Mouse (Mus musculus) G1E (cell line): Measurements from ENCODE around the gene Grrp1. TPM values are rescaled to one million over a fixed set of nuclear protein-coding genes. Genes with fewer than 3 reads are reported as not detected.

ENCODE experiments used
- ATAC-seq: 2 replicates; pipeline ENCODE4 v1.8.0; 2016; ENCODE audit warnings: mild to moderate bottlenecking; ENCODE audit not compliant: insufficient number of reproducible peaks, poor library complexity, low FRiP score, severe bottlenecking; ENCODE audit errors: extremely low read depth
- DNase-seq: peaks from one replicate; pipeline ENCODE4 v3.0.0; 2012; ENCODE audit warnings: low spot score
- H3K27me3 ChIP-seq: 2 replicates; pipeline ENCODE4 v1.6.1; 2012; ENCODE audit warnings: mild to moderate bottlenecking, low read length, inconsistent platforms; ENCODE audit not compliant: insufficient read depth
- H3K36me3 ChIP-seq: replicated peaks from 2 replicates; pipeline ENCODE3; 2012; ENCODE audit warnings: mild to moderate bottlenecking, inconsistent platforms
- H3K4me1 ChIP-seq: 2 replicates; pipeline ENCODE4 v1.6.1; 2012; ENCODE audit warnings: low read depth, low read length, inconsistent platforms, mixed read lengths; ENCODE audit not compliant: insufficient read depth
- H3K4me3 ChIP-seq: 2 replicates; pipeline ENCODE4 v1.5.1; 2012; ENCODE audit warnings: low read depth, mild to moderate bottlenecking, inconsistent platforms, low read length, moderate library complexity, mixed read lengths
- H3K9me3 ChIP-seq: replicated peaks from 2 replicates; pipeline ENCODE4 v1.6.1; 2012; ENCODE audit warnings: inconsistent platforms
- CTCF ChIP-seq: IDR thresholded peaks from 2 replicates; pipeline ENCODE4 v1.5.1; 2012; ENCODE audit warnings: low read depth, low read length, inconsistent platforms, mixed read lengths
- GATA1 ChIP-seq: IDR thresholded peaks from 2 replicates; pipeline ENCODE4 v1.6.1; 2012; ENCODE audit warnings: borderline replicate concordance, low read length, inconsistent platforms, mixed read lengths
- GATA2 ChIP-seq: IDR thresholded peaks from 2 replicates; pipeline ENCODE4 v1.6.1; 2012; ENCODE audit warnings: low read depth, low read length, inconsistent platforms, borderline replicate concordance
- POLR2AphosphoS5 ChIP-seq: IDR thresholded peaks from 2 replicates; pipeline ENCODE4 v1.6.1; 2012; ENCODE audit warnings: low read depth, low read length, inconsistent platforms; ENCODE audit not compliant: insufficient replicate concordance
- TAL1 ChIP-seq: conservative IDR thresholded peaks from 2 replicates; pipeline ENCODE4 v1.6.1; 2012; ENCODE audit warnings: low read depth, low read length, inconsistent platforms, mixed read lengths
- polyA plus RNA-seq: library from polyadenylated mRNA; stranded (reverse); fragments of >175 nt; gene quantifications from 2 replicates; pipeline ENCODE4 v1.2.3, GENCODE M21; 2012
- total RNA-seq, 2 experiments: library from RNA; stranded (forward) in 1 of 2; stranded (reverse) in 1 of 2; fragments of 200-1000 nt in 1 of 2; fragments of >200 nt in 1 of 2; fragmentation: Nextera tagmentation in 1 of 2; gene quantifications; 2 replicates each; pipeline ENCODE4 v1.2.3; 2014 to 2017

Gene Grrp1
- total and polyA plus RNA-seq, 3 experiments, result not detected

DNA sequence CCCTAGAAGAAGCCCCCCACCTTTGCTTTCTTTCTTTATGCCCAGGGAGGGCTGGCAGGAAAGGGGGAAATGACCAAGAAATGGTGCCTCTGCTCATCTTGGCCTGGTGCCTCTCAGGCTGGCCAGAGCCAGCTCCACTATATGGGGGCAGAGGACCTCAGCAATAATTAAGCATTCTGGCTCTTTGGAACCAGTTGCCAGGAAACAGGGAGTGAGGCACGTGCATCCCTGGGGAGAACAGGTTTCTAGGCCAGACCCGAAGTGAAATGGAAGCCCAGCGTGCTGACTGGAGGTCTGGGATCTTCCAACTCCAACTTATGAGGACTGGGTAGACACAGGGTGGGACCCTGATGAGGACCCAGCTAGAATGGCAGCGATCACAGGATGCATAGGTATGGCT is 7.7 kb downstream of the Grrp1 start:
- peaks cover 42% of the 10 kb centered on the region for H3K4me1 ChIP-seq
- H3K4me3 ChIP-seq, result no peak overlapping the region
- ATAC-seq (no peak), DNase-seq (no peak)
- TF ChIP-seq TAL1 (no peak), GATA2 (no peak), GATA1 (no peak), CTCF (no peak), POLR2AphosphoS5 (no peak)
- peaks cover 52% of the 10 kb centered on the region for H3K27me3 ChIP-seq
- peaks cover 20% of the 10 kb centered on the region for H3K36me3 ChIP-seq
- H3K9me3 ChIP-seq, result peaks cover 5% of the 10 kb centered on the region

DNA sequence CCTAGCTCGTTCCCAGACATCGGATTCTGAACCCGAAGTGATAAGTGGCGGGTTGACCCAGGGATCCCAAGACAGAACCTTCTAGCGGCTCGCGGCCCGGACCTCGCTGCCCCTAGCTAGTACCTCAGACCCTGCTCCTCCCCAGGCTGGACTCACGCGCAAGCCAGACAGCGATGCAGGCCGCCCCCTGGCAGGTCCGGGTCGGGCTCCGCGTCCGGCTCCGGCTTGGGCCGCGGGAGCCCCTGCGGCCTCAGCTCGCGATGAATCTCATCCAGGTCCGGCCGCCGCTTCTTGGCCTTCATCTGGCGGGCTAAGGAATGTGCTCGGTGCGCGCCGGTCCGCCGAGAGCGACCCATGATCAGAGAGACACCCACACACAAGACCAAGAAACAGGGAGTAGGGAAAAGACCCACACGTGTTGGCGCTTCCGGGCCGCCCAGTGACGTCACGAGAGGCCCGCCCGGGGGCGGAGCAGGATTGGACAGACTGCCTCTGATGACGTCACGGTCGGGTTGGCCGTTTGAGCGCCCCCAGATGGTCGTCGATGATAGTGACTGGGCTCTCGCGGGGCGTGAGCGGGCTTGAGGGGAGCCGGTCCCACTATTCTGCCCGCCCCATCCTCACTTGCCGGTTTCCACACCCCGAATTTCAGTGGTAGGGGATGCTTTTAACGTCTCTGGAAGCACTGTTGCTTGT is 8.6 kb downstream of the Grrp1 start, which contains the start of gene Zfp593:
Gene Zfp593, minus strand, starts transcription at position 445 of the 696 bp plus-strand sequence.
- peaks cover 43% of the 10 kb centered on the region for H3K27me3 ChIP-seq
- no peaks in the 10 kb centered on the region for H3K9me3 ChIP-seq
- peaks cover 20% of the 10 kb centered on the region for H3K36me3 ChIP-seq
- TF ChIP-seq CTCF (peak; percentile 47; the same call in 1 of the 2 replicates), GATA2 (no peak), POLR2AphosphoS5 (no peak), TAL1 (no peak; the same call in 1 of the 2 replicates), GATA1 (no peak)
- peaks cover 37% of the 10 kb centered on the region for H3K4me1 ChIP-seq
- peak within 1 kb of the TSS; percentile 86 for H3K4me3 ChIP-seq
- peak; percentile 99 for DNase-seq
- ATAC-seq, result peak; percentile 87

DNA sequence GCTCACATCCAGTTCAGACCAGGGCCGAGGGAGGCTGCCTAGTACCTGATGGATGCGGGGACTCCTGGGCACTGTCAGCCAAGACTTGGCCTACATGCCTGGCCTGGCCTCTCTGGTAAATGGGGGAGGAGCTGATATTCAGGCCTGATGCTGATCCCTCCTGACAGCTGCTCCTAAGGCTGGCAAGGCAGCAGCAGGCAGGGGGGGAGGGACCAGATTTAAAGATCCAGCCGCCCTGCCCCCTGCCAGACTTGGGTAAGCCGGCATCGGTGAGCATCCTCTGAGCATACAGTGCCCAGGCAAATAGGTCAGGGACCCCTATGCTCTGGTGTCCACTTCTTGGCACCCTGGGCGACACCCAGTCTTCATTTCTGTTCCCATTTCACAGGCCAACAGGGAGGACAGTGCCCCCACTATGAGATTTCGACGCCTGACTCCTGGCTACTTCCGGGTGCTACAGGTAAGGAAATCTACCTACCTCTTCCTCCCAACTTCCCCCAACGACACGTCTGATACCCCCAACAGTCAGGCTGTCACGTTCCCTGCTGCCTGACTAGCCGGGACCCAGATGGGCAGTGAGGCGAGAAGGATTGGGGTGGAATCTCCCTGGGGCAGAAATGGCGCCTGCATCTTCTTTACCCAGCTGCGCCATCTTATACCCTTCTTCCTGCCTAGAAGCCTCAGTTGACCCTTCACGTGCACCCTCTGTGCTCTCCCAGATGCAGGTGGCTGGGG is 10.2 kb downstream of the Grrp1 start, which contains the start of gene E130218I03Rik:
Gene E130218I03Rik, plus strand, starts transcription at position 147 of the 735 bp plus-strand sequence.
- no peaks in the 10 kb centered on the region for H3K9me3 ChIP-seq
- DNase-seq (no peak), ATAC-seq (no peak)
- peaks cover 30% of the 10 kb centered on the region for H3K27me3 ChIP-seq
- peaks cover 20% of the 10 kb centered on the region for H3K36me3 ChIP-seq
- no peak for TF ChIP-seq POLR2AphosphoS5
- TF ChIP-seq CTCF, result no peak
- no peak for TF ChIP-seq GATA2
- TF ChIP-seq TAL1, result no peak
- no peak for TF ChIP-seq GATA1
- H3K4me1 ChIP-seq, result peaks cover 30% of the 10 kb centered on the region
- peak within 1 kb of the TSS; percentile 86 for H3K4me3 ChIP-seq

GRCm38 (mm10) chr4:134238686-134239085 is 15.2 kb downstream of the Grrp1 start:
- Histone ChIP-seq H3K27me3 (peaks cover 50% of the 10 kb centered on the region), H3K4me3 (no peak overlapping the region), H3K36me3 (peaks cover 10% of the 10 kb centered on the region), H3K9me3 (no peaks in the 10 kb centered on the region), H3K4me1 (peaks cover 22% of the 10 kb centered on the region)
- ATAC-seq, result no peak
- DNase-seq, result no peak
- TF ChIP-seq GATA1, result no peak
- no peak for TF ChIP-seq GATA2
- TF ChIP-seq POLR2AphosphoS5, result no peak
- TF ChIP-seq CTCF, result no peak
- TF ChIP-seq TAL1, result no peak

DNA sequence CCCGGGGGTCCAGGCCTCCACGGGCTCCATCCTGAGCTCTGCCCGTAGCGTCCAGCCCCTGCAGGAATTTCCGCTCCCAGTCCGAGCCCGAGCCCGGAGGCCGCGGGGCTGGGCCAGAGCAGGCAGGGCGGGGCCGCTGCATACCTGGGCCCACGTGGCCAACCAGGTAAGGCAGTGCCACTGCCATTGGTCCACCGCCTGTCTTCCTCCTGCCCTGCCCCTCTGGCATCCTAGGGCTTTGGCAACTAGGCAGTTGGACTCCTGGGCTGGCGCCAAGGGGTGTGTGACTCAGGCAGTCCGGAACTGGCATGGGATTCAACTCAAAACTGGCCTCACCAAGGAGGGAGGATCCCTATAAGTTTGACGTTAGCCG is 15.6 kb downstream of the Grrp1 start, which contains the start of gene Cnksr1:
Gene Cnksr1, minus strand, starts transcription at position 121 of the 373 bp plus-strand sequence.
- TF ChIP-seq TAL1, result no peak
- DNase-seq, result no peak
- peaks cover 18% of the 10 kb centered on the region for H3K4me1 ChIP-seq
- no peak within 1 kb of the TSS for H3K4me3 ChIP-seq
- H3K36me3 ChIP-seq, result peaks cover 6% of the 10 kb centered on the region
- H3K9me3 ChIP-seq, result no peaks in the 10 kb centered on the region
- H3K27me3 ChIP-seq, result peaks cover 54% of the 10 kb centered on the region
- no peak for ATAC-seq

GRCm38 (mm10) chr4:134237582-134238278 is 16.2 kb downstream of the Grrp1 start:
- no peak for TF ChIP-seq TAL1
- TF ChIP-seq GATA2, result no peak
- no peak for TF ChIP-seq POLR2AphosphoS5
- no peak for TF ChIP-seq CTCF
- TF ChIP-seq GATA1, result no peak
- Histone ChIP-seq H3K9me3 (no peaks in the 10 kb centered on the region), H3K36me3 (peaks cover 3% of the 10 kb centered on the region), H3K4me3 (no peak overlapping the region), H3K4me1 (peaks cover 18% of the 10 kb centered on the region), H3K27me3 (peaks cover 59% of the 10 kb centered on the region)
- ATAC-seq, result no peak
- DNase-seq, result no peak
